Mouse (Mus musculus): ENCODE results near the gene Prickle4.

- TF ChIP-seq CTCF (IDR thresholded peaks at IDR 0.05; ENCODE audit: insufficient read depth, low read depth, low read length) (no peak), POLR2A (IDR thresholded peaks at IDR 0.05; ENCODE audit: insufficient read depth, low read depth, low read length) (no peak)
These were observed 16.3 kb downstream of the Prickle4 start for GRCm38 (mm10) chr17:47678238-47678637.

Measured in olfactory bulb, adult 2 months (tissue).